Mouse (Mus musculus) layer of hippocampus, adult 18-20 months (tissue): ENCODE measurements at regions not wholly inside any gene's neighbourhood (a gene's known extent, or its start where the extent isn't known, plus 50 kb on each side); places are given as distances from the start of the nearest gene placed in this dataset.
A peak's percentile ranks its signal among the peaks of the same experiment; 100 is the strongest.

Experiments used
- DNase-seq, 2 experiments: peaks; one replicate each; pipeline ENCODE4 v3.0.0; 2022; ENCODE audit warnings: low spot score in 2 of 2

GRCm38 (mm10) chr1:169338461-169338860 is 192.8 kb downstream of the Nuf2 start:
- no peak for DNase-seq

GRCm38 (mm10) chr1:169332165-169332564 is 199.1 kb downstream of the Nuf2 start:
- DNase-seq = no peak

- DNase-seq = no peak
These were observed 218.0 kb downstream of the Nuf2 start for GRCm38 (mm10) chr1:169313241-169313640.

- no peak for DNase-seq
These were observed 247.8 kb downstream of the Nuf2 start for GRCm38 (mm10) chr1:169283440-169283839.

GRCm38 (mm10) chr1:169270750-169271149 is 260.5 kb downstream of the Nuf2 start:
- DNase-seq = no peak

GRCm38 (mm10) chr1:169263984-169264660 is 267.1 kb downstream of the Nuf2 start:
- no peak for DNase-seq

GRCm38 (mm10) chr1:169254250-169254937 is 276.9 kb downstream of the Nuf2 start:
- DNase-seq = no peak

- no peak for DNase-seq
These were observed 279.1 kb downstream of the Nuf2 start for GRCm38 (mm10) chr1:169252189-169252588.

- DNase-seq = peak; percentile 5 to 45
These were observed 282.2 kb downstream of the Nuf2 start for GRCm38 (mm10) chr1:169249021-169249420.

GRCm38 (mm10) chr1:169240377-169240776 is 290.9 kb downstream of the Nuf2 start:
- no peak for DNase-seq

- no peak for DNase-seq
These were observed 292.6 kb downstream of the Nuf2 start for GRCm38 (mm10) chr1:169238671-169239090.

- DNase-seq = no peak
These were observed 296.0 kb downstream of the Nuf2 start for GRCm38 (mm10) chr1:169235276-169235681.

- DNase-seq = no peak
These were observed 297.9 kb downstream of the Nuf2 start for GRCm38 (mm10) chr1:169233368-169233767.

GRCm38 (mm10) chr1:169230097-169230496 is 301.2 kb downstream of the Nuf2 start:
- no peak for DNase-seq

GRCm38 (mm10) chr1:169224431-169224830 is 306.8 kb downstream of the Nuf2 start:
- no peak for DNase-seq

GRCm38 (mm10) chr1:169187658-169188057 is 343.6 kb downstream of the Nuf2 start:
- peak in 1 of 2 experiments; percentile 1 for DNase-seq

- DNase-seq = no peak
These were observed 360.9 kb downstream of the Nuf2 start for GRCm38 (mm10) chr1:169170405-169170804.

- no peak for DNase-seq
These were observed 363.2 kb downstream of the Nuf2 start for GRCm38 (mm10) chr1:169168033-169168432.

GRCm38 (mm10) chr1:169166041-169166850 is 365.0 kb downstream of the Nuf2 start:
- DNase-seq = no peak

- no peak for DNase-seq
These were observed 370.4 kb downstream of the Nuf2 start for GRCm38 (mm10) chr1:169160858-169161257.

- no peak for DNase-seq
These were observed 371.0 kb downstream of the Nuf2 start for GRCm38 (mm10) chr1:169160220-169160619.

GRCm38 (mm10) chr1:169159786-169160185 is 371.5 kb downstream of the Nuf2 start:
- DNase-seq = no peak
